Mouse (Mus musculus) hindbrain, embryonic 15.5 days (tissue): ENCODE measurements at regions not wholly inside any gene's neighbourhood (a gene's known extent, or its start where the extent isn't known, plus 50 kb on each side); places are given as distances from the start of the nearest gene placed in this dataset.

ENCODE experiments used
- ATAC-seq: fragments of 200-750 bp; cut with Nextera tagmentation; 2 replicates; pipeline ENCODE4 v1.8.0; 2017; ENCODE audit warnings: low read depth, moderate number of reproducible peaks, moderate TSS enrichment; ENCODE audit not compliant: low FRiP score
- H3K27ac ChIP-seq: fragments of 300-500 bp; sonication (generic); replicated peaks from 2 replicates; pipeline ENCODE4 v1.5.1; 2015; ENCODE audit warnings: mild to moderate bottlenecking, inconsistent platforms
- H3K27me3 ChIP-seq: fragments of 300-500 bp; sonication (generic); 2 replicates; pipeline ENCODE4 v1.6.1; 2015; ENCODE audit warnings: control low read depth, inconsistent platforms
- H3K36me3 ChIP-seq: fragments of 300-500 bp; sonication (generic); 2 replicates; pipeline ENCODE4 v1.6.1; 2015; ENCODE audit warnings: control low read depth, inconsistent platforms
- H3K4me1 ChIP-seq: fragments of 300-500 bp; sonication (generic); replicated peaks from 2 replicates; pipeline ENCODE4 v1.6.1; 2015; ENCODE audit warnings: control low read depth, inconsistent platforms
- H3K4me2 ChIP-seq: fragments of 300-500 bp; sonication (generic); 2 replicates; pipeline ENCODE4 v1.6.1; 2015; ENCODE audit warnings: moderate library complexity, mild to moderate bottlenecking, inconsistent platforms
- H3K4me3 ChIP-seq: fragments of 300-500 bp; sonication (generic); 2 replicates; pipeline ENCODE4 v1.5.1; 2015; ENCODE audit warnings: mild to moderate bottlenecking, inconsistent platforms
- H3K9ac ChIP-seq: fragments of 300-500 bp; sonication (generic); 2 replicates; pipeline ENCODE4 v1.6.1; 2015; ENCODE audit warnings: inconsistent platforms
- H3K9me3 ChIP-seq: fragments of 300-500 bp; sonication (generic); 2 replicates; pipeline ENCODE4 v1.6.1; 2016; ENCODE audit warnings: control low read depth, inconsistent platforms
- WGBS: fragments of 180-500 bp; shearing (Covaris S2); methylation state at CpG from one replicate; pipeline ENCODE4 v1.1.7; 2015; 5-methylcytosine and 5-hydroxymethylcytosine counted together

DNA sequence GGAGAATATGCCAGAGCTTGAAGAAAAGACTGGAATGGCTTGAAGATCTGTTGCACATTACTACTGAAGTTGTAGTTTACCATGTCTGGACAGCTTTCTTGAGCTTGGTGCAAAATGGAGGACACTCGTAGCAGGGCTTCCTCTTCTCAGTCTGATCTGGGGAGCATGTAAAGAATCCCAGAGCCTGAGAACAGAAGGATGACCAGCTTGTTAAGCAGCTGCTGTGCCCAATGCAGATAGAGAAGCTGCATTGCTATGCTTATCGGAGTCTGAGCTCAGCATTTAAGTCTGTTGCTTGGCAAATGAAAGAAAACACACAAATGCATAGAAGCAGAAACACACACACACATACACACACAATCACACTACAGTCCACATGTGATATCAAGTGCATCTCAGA, 76.9 kb upstream of the Tnc start:
- no peak for ATAC-seq
- Histone ChIP-seq H3K27me3 (no peaks in the 10 kb centered on the region), H3K36me3 (no peaks in the 10 kb centered on the region), H3K4me2 (no peak overlapping the region), H3K4me3 (no peak overlapping the region), H3K4me1 (no peaks in the 10 kb centered on the region), H3K27ac (no peak overlapping the region), H3K9me3 (no peaks in the 10 kb centered on the region), H3K9ac (no peak overlapping the region)
- 88% methylated on average over 2 of the region's 2 CpGs for WGBS

DNA sequence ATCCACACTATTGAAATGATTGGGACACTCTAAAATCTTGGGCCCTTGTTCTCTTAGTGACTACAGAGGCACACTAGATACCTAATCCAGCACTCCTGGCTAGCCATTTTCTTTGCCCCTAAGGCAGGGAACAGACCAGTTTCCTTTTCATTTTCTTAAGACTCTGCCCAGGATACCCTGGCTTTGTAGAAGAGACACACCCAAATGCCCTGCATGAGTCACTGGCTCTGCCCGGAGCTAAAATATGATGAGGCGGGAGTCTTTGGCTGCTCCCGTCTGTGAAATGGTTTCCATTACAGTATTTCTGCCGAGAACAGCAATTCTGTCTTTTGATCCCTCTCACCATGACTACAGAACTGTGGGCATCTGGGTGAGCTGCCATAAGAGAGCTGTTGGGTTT, 51.4 kb upstream of the Tnc start:
- Histone ChIP-seq H3K27me3 (no peaks in the 10 kb centered on the region), H3K9ac (no peak overlapping the region), H3K4me1 (no peaks in the 10 kb centered on the region), H3K4me3 (no peak overlapping the region), H3K9me3 (no peaks in the 10 kb centered on the region), H3K36me3 (no peaks in the 10 kb centered on the region), H3K27ac (no peak overlapping the region), H3K4me2 (no peak overlapping the region)
- 87% methylated on average over 4 of the region's 4 CpGs for WGBS
- ATAC-seq = no peak
